Mouse (Mus musculus) liver, adult 2 months (tissue): ENCODE data around the gene Ube2z. TPM values are rescaled to one million over a fixed set of nuclear protein-coding genes. Genes with fewer than 3 reads are reported as not detected.

Experiments
- DNase-seq: peaks from one replicate; pipeline ENCODE4 v3.0.0-alpha.2; 2011; ENCODE audit warnings: low read depth, low spot score; ENCODE audit errors: extremely low read depth
- H3K27ac ChIP-seq: fragments of 200-500 bp; replicated peaks from 2 replicates; pipeline ENCODE4 v1.5.1; 2012; ENCODE audit warnings: low read depth, mild to moderate bottlenecking, control low read depth, inconsistent platforms, low read length; ENCODE audit not compliant: insufficient read depth
- H3K27me3 ChIP-seq: fragments of 200-500 bp; 2 replicates; pipeline ENCODE4 v1.6.1; 2012; ENCODE audit warnings: mild to moderate bottlenecking, moderate library complexity, low read length, inconsistent platforms; ENCODE audit not compliant: control insufficient read depth, insufficient read depth
- H3K36me3 ChIP-seq: fragments of 200-500 bp; 2 replicates; pipeline ENCODE4 v1.6.1; 2012; ENCODE audit warnings: low read length, inconsistent platforms; ENCODE audit not compliant: control insufficient read depth, insufficient read depth
- H3K4me1 ChIP-seq: fragments of 200-500 bp; 2 replicates; pipeline ENCODE4 v1.6.1; 2011; ENCODE audit warnings: low read length; ENCODE audit not compliant: control insufficient read depth, insufficient read depth
- H3K4me3 ChIP-seq: fragments of 200-500 bp; 2 replicates; pipeline ENCODE4 v1.5.1; 2011; ENCODE audit warnings: low read depth, mild to moderate bottlenecking, control low read depth, low read length, moderate library complexity; ENCODE audit not compliant: insufficient read depth
- H3K79me2 ChIP-seq: fragments of 200-500 bp; 2 replicates; pipeline ENCODE4 v1.6.1; 2012; ENCODE audit warnings: inconsistent platforms, mild to moderate bottlenecking, low read length, moderate library complexity; ENCODE audit not compliant: control insufficient read depth, insufficient read depth
- H3K9ac ChIP-seq: fragments of 200-500 bp; 2 replicates; pipeline ENCODE4 v1.6.1; 2012; ENCODE audit warnings: low read depth, mild to moderate bottlenecking, control low read depth, inconsistent platforms, low read length
- CTCF ChIP-seq: fragments of 200-500 bp; IDR thresholded peaks from 2 replicates; pipeline ENCODE4 v1.5.1; 2011; ENCODE audit warnings: low read depth, low read length, control low read depth
- POLR2A ChIP-seq: fragments of 200-500 bp; IDR thresholded peaks from 2 replicates; pipeline ENCODE4 v1.6.1; 2011; ENCODE audit warnings: low read length, control low read depth; ENCODE audit not compliant: insufficient read depth; ENCODE audit errors: extremely low read depth
- WGBS: fragments of 180-500 bp; shearing (Covaris S2); methylation state at CpG from one replicate; pipeline ENCODE4 v1.1.7; 2018; 5-methylcytosine and 5-hydroxymethylcytosine counted together
- polyA plus RNA-seq: library from polyadenylated mRNA; depleted of rRNA; stranded (reverse); fragments of >200 nt; gene quantifications from 2 replicates; pipeline ENCODE4 v1.2.3, GENCODE M21; 2012
- total RNA-seq: library from RNA; depleted of rRNA; stranded (reverse); fragments of >200 nt; gene quantifications from 2 replicates; pipeline ENCODE4 v1.2.3, GENCODE M21; 2014

The Ube2z gene
- total and polyA plus RNA-seq, 2 experiments: 18.6 to 22.8 TPM

DNA sequence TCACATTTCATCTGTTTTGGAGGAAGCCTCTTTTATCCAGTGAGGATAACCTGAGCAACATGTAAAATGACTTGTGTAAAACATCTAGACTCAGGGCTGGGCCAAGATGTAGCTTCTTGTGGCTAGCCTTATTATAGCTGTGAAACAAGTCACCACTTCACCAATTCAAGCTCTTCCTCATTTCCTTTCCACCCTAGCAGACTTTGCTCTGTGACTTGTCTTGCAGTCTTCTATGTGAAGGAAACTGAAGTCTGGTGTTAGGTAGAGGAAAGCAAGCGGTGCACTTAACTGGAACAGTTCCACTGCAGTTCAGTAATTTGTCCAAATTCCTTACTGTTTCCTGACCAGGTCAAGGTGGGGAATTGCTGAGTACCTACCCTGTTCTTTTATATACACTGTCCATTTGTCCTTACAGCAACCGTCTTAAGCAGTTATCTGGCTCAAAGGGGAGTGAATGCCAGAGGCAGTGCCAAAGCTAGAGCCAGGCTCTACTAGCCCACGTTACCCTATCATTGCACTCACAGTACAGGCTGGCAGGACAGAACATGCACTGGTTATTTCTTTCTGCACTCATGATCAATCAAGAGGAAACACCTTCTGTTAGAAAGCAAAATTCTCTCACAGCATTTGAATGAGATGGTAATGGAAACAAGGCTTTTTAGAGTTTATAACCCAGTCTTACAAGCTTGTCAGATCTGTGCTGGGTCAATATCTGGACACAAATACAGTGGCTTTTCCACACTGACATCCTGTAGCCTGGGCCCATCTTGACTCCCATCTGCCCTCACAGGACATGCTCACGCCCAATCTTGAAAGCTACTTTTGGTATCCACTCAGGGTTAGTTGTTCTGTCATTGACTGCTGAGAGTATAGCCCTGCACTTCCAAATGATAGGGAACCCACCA is 17.5 kb downstream of the Ube2z start:
- H3K79me2 ChIP-seq: no peaks in the 10 kb centered on the region
- H3K4me3 ChIP-seq: no peak overlapping the region
- H3K9ac ChIP-seq: no peak overlapping the region
- H3K4me1 ChIP-seq: no peaks in the 10 kb centered on the region; the same call in 1 of the 2 replicates
- no peak for TF ChIP-seq POLR2A
- no peak for TF ChIP-seq CTCF
- no peak for DNase-seq
- WGBS: 88% methylated on average over 4 of the region's 4 CpGs
- H3K36me3 ChIP-seq: peaks cover 62% of the 10 kb centered on the region
- H3K27ac ChIP-seq: no peak overlapping the region
- H3K27me3 ChIP-seq: no peaks in the 10 kb centered on the region

DNA sequence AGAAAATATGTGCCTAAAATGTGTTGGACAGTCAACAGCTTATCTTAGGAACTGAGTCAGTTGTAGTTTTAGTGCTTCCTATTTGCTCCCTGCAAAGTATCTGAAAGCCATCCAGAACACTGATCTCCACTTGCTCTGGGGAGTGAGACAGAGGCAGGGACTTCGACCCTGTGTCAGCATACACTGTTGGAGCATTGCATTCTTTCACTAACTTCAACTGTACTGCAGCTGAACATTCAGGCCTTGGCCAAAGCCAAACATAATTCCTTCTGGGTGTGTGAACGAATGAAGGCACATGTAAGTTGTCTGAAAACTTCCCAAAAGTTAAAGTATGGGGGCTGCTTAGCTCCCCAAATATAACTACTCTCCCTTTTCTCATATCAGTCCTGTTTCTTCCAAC is 18.4 kb downstream of the Ube2z start:
- Histone ChIP-seq H3K27me3 (no peaks in the 10 kb centered on the region), H3K4me1 (no peaks in the 10 kb centered on the region; the same call in 1 of the 2 replicates), H3K4me3 (no peak overlapping the region), H3K36me3 (peaks cover 60% of the 10 kb centered on the region), H3K27ac (no peak overlapping the region), H3K9ac (no peak overlapping the region), H3K79me2 (no peaks in the 10 kb centered on the region)
- peak; percentile 28 for DNase-seq
- WGBS: 28% methylated on average over 2 of the region's 2 CpGs
- TF ChIP-seq POLR2A: no peak
- no peak for TF ChIP-seq CTCF

DNA sequence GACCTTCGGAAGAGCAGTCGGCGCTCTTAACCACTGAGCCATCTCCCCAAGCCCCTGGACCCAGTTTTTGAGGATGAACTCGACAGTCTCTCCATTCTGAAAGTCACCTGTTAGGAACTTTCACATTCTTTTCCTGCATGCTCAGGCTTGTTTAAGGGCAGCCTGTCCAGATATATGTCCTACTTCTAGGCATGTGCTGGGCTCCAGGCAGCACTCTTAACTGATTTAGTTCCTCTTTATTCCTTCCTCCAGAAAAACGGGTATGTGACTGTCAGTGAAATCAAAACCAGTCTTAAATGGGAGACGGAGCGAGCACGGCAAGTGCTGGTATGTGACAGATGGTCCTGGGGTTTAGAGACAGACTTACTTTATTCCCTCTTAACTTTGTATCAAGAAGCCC is 19.2 kb downstream of the Ube2z start:
- 86% methylated on average over 8 of the region's 8 CpGs for WGBS
- Histone ChIP-seq H3K4me1 (no peaks in the 10 kb centered on the region; the same call in 1 of the 2 replicates), H3K27ac (no peak overlapping the region), H3K9ac (no peak overlapping the region), H3K4me3 (no peak overlapping the region), H3K27me3 (no peaks in the 10 kb centered on the region), H3K36me3 (peaks cover 56% of the 10 kb centered on the region), H3K79me2 (no peaks in the 10 kb centered on the region)
- TF ChIP-seq POLR2A (no peak), CTCF (no peak)
- no peak for DNase-seq

DNA sequence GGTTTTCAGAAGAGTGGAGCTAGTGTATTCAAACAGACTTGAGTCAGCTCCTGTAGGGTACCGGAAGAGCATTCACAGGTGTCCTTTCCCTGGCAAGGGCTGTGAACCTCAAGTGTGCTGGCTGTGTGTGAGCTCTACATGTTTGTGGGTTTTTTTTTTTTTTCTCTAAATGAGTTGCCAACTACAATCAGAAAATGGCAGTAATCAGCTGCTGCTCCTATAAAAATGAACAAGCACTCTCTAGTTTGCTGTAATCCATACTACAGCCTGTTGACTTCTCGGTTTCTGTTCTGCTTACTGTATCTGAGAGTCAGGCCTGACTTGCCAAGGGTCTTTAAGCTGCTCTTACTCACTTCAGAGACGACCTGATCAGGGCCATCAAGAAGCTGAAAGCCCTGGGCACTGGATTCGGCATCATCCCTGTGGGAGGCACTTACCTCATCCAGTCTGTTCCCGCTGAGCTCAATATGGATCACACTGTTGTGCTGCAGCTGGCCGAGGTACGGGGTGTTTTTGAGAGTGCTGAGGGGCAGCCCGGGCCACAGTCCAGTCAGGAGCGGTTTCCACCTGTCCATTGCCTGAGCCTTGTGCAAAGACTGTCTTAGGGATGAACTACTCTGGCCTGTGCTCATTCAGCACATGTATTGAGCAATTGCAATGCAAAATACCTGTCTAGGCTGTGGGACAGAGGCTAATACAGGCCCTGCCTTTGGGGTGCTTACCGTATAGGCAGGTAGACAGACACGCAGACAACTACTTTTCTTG is 20.2 kb downstream of the Ube2z start:
- Histone ChIP-seq H3K27ac (no peak overlapping the region), H3K79me2 (no peaks in the 10 kb centered on the region), H3K4me3 (no peak overlapping the region), H3K27me3 (no peaks in the 10 kb centered on the region), H3K36me3 (peaks cover 48% of the 10 kb centered on the region), H3K4me1 (no peaks in the 10 kb centered on the region; the same call in 1 of the 2 replicates), H3K9ac (no peak overlapping the region)
- 91% methylated on average over 11 of the region's 11 CpGs for WGBS
- TF ChIP-seq CTCF (no peak), POLR2A (no peak)
- no peak for DNase-seq

DNA sequence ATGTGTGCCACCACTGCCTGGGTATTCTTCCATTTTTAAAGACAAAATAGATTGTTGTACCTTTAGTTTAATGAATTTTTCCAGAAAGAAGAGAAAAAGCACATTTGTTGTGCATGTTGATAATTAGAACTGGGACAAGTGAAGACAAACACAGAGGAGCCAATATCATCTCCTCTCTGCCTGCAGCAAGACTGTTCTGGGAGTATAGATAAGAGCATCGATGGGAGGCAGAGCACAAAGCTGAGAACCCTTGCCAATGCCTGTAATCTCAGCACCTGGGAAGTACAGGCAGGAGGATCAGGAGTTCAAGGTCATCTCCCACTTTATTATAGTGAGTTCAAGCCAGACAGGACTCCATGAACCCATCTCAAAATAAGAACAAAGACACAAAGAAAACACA is 26.6 kb downstream of the Ube2z start:
- Histone ChIP-seq H3K27me3 (no peaks in the 10 kb centered on the region), H3K27ac (no peak overlapping the region), H3K4me1 (peaks cover 5% of the 10 kb centered on the region), H3K36me3 (peaks cover 16% of the 10 kb centered on the region), H3K9ac (no peak overlapping the region), H3K4me3 (no peak overlapping the region), H3K79me2 (peaks cover 3% of the 10 kb centered on the region; the same call in 1 of the 2 replicates)
- TF ChIP-seq CTCF (no peak), POLR2A (no peak)
- DNase-seq: no peak
- 39% methylated on average over 1 of the region's 1 CpGs for WGBS
